Mouse (Mus musculus) ES-E14 (cell line): Measurements from ENCODE around the gene Atp1b3. TPM values are rescaled to one million over a fixed set of nuclear protein-coding genes. Genes with fewer than 3 reads are reported as not detected.

ENCODE experiments used
- DNase-seq: peaks from one replicate; pipeline ENCODE4 v3.0.0-alpha.2; 2013; ENCODE audit warnings: low read depth, low spot score
- H3K27ac ChIP-seq: 2 replicates; pipeline ENCODE4 v1.5.1; 2012; ENCODE audit warnings: low read depth, mild to moderate bottlenecking, low read length, moderate library complexity, mixed read lengths; ENCODE audit not compliant: poor library complexity, insufficient read depth, severe bottlenecking
- H3K36me3 ChIP-seq: 2 replicates; pipeline ENCODE4 v1.6.1; 2012; ENCODE audit warnings: mild to moderate bottlenecking, low read length, moderate library complexity, mixed read lengths; ENCODE audit not compliant: control insufficient read depth, poor library complexity, insufficient read depth, severe bottlenecking
- H3K4me1 ChIP-seq, 2 experiments: fragments of 150-350 bp in 1 of 2; sonication (generic) in 1 of 2; 2 replicates each; pipeline ENCODE4 v1.6.1; 2012; ENCODE audit warnings: low read length in 2 of 2, mild to moderate bottlenecking in 1 of 2, mixed read lengths in 1 of 2; ENCODE audit not compliant: control insufficient read depth in 2 of 2, insufficient read depth in 2 of 2, poor library complexity in 1 of 2
- H3K4me3 ChIP-seq, 2 experiments: fragments of 150-350 bp in 1 of 2; sonication (generic) in 1 of 2; 2 replicates each; pipeline ENCODE4 v1.5.1; 2012; ENCODE audit warnings: low read length in 2 of 2, low read depth in 1 of 2, mild to moderate bottlenecking in 1 of 2, mixed read lengths in 1 of 2; ENCODE audit not compliant: insufficient read depth in 1 of 2, poor library complexity in 1 of 2, severe bottlenecking in 1 of 2
- H3K9ac ChIP-seq: 2 replicates; pipeline ENCODE4 v1.6.1; 2012; ENCODE audit warnings: low read depth, mild to moderate bottlenecking, low read length, mixed read lengths; ENCODE audit not compliant: poor library complexity, insufficient read depth, severe bottlenecking
- H3K9me3 ChIP-seq: fragments of 150-350 bp; sonication (generic); 2 replicates; pipeline ENCODE4 v1.6.1; 2012; ENCODE audit warnings: low read depth, mild to moderate bottlenecking, low read length; ENCODE audit not compliant: control insufficient read depth, insufficient read depth
- CHD2 ChIP-seq: IDR thresholded peaks from 2 replicates; pipeline ENCODE4 v1.6.1; 2014; ENCODE audit warnings: mild to moderate bottlenecking, low read depth, low read length, inconsistent platforms
- HCFC1 ChIP-seq: IDR thresholded peaks from 2 replicates; pipeline ENCODE4 v1.6.1; 2012; ENCODE audit warnings: low read length, inconsistent platforms, borderline replicate concordance; ENCODE audit not compliant: insufficient read depth
- MAFK ChIP-seq: IDR thresholded peaks from 2 replicates; pipeline ENCODE4 v1.6.1; 2014; ENCODE audit warnings: mild to moderate bottlenecking, low read depth, low read length, inconsistent platforms; ENCODE audit not compliant: insufficient read depth
- ZC3H11A ChIP-seq: IDR thresholded peaks from 2 replicates; pipeline ENCODE4 v1.6.1; 2012; ENCODE audit warnings: low read depth, mild to moderate bottlenecking, inconsistent platforms, low read length, borderline replicate concordance
- ZNF384 ChIP-seq: IDR thresholded peaks from 2 replicates; pipeline ENCODE4 v1.6.1; 2012; ENCODE audit warnings: low read depth, low read length, inconsistent platforms
- in situ Hi-C, 2 experiments: fragments of 600-800 bp; cut with MboI; formaldehyde crosslinking; loops; one replicate each; pipeline ENCODE4 v1.15.1; 2025; ENCODE audit warnings: low sequenced_read_pairs in 2 of 2, inconsistent platforms in 1 of 2; ENCODE audit not compliant: unreplicated experiment in 2 of 2
- total RNA-seq: library from RNA; depleted of rRNA; stranded (reverse); fragments of 300-350 nt; gene quantifications from 2 replicates; pipeline ENCODE4 v1.2.3, GENCODE M21; 2012; rRNA removed

Gene Atp1b3
- total RNA-seq, 1 experiment: 132 TPM

- Histone ChIP-seq H3K36me3 (peaks cover 10% of the 10 kb centered on the region), H3K9me3 (no peaks in the 10 kb centered on the region), H3K4me3 (no peak overlapping the region), H3K9ac (no peak overlapping the region), H3K27ac (no peak overlapping the region), H3K4me1 (no peaks in the 10 kb centered on the region)
- no peak for DNase-seq
- in situ Hi-C loops: no loop called here
- TF ChIP-seq CHD2 (no peak), ZC3H11A (no peak), ZNF384 (no peak), HCFC1 (no peak), MAFK (no peak)
Measured at GRCm38 (mm10) chr9:96312074-96312473, 52.2 kb downstream of the Atp1b3 start.

- Histone ChIP-seq H3K4me3 (no peak overlapping the region), H3K9me3 (no peaks in the 10 kb centered on the region), H3K4me1 (no peaks in the 10 kb centered on the region), H3K27ac (no peak overlapping the region), H3K9ac (no peak overlapping the region), H3K36me3 (peaks cover 6% of the 10 kb centered on the region)
- DNase-seq: no peak
- TF ChIP-seq HCFC1 (no peak), ZC3H11A (no peak), ZNF384 (no peak), CHD2 (no peak), MAFK (no peak)
- in situ Hi-C loops: no loop called here
Measured at GRCm38 (mm10) chr9:96308816-96309215, 55.4 kb downstream of the Atp1b3 start.

- Histone ChIP-seq H3K4me1 (no peaks in the 10 kb centered on the region), H3K9ac (no peak overlapping the region), H3K9me3 (no peaks in the 10 kb centered on the region), H3K4me3 (no peak overlapping the region), H3K27ac (no peak overlapping the region), H3K36me3 (peaks cover 8% of the 10 kb centered on the region)
- DNase-seq: no peak
- in situ Hi-C loops: no loop called here
- TF ChIP-seq CHD2: no peak
- TF ChIP-seq ZNF384: no peak
- TF ChIP-seq ZC3H11A: no peak
- TF ChIP-seq MAFK: no peak
- TF ChIP-seq HCFC1: no peak
Measured at GRCm38 (mm10) chr9:96299324-96300008, 64.8 kb downstream of the Atp1b3 start.

GRCm38 (mm10) chr9:96292144-96292543 is 72.1 kb downstream of the Atp1b3 start:
- H3K9me3 ChIP-seq: no peaks in the 10 kb centered on the region
- peak; percentile 91 for TF ChIP-seq MAFK
- no peak for TF ChIP-seq HCFC1
- no peak overlapping the region for H3K9ac ChIP-seq
- in situ Hi-C loops: no loop called here
- no peaks in the 10 kb centered on the region for H3K4me1 ChIP-seq
- peaks cover 7% of the 10 kb centered on the region for H3K36me3 ChIP-seq
- no peak overlapping the region for H3K27ac ChIP-seq
- H3K4me3 ChIP-seq: no peak overlapping the region
- DNase-seq: no peak

GRCm38 (mm10) chr9:96284916-96285315 is 79.3 kb downstream of the Atp1b3 start:
- Histone ChIP-seq H3K4me3 (no peak overlapping the region), H3K9ac (no peak overlapping the region)
- in situ Hi-C loops: no loop called here

More at GRCm38 (mm10) chr9:96284916-96285315, 79.3 kb downstream of the Atp1b3 start:
- no peak for TF ChIP-seq ZC3H11A
- TF ChIP-seq HCFC1: no peak
- TF ChIP-seq MAFK: no peak
- no peak for TF ChIP-seq ZNF384
- no peak for TF ChIP-seq CHD2
- H3K9me3 ChIP-seq: no peaks in the 10 kb centered on the region
- H3K27ac ChIP-seq: no peak overlapping the region
- no peak for DNase-seq
- H3K36me3 ChIP-seq: no peaks in the 10 kb centered on the region
- H3K4me1 ChIP-seq: no peaks in the 10 kb centered on the region

Other genes with a start within 250 kb of the Atp1b3 start
- gene Gk5, start 245.1 kb downstream of the Atp1b3 start, total RNA-seq: 12.7 and 13.2 TPM in 2 replicates
- gene Tfdp2, start 168.2 kb downstream of the Atp1b3 start, total RNA-seq: 45.6 and 54.9 TPM in 2 replicates
- 152 and 198 TPM in 2 replicates for gene Rnf7, start 114.2 kb upstream of the Atp1b3 start, total RNA-seq
- 0.32 and 0.40 TPM in 2 replicates for gene Gm28729, start 160.8 kb upstream of the Atp1b3 start, total RNA-seq